Mouse (Mus musculus) kidney, embryonic 14.5 days (tissue): ENCODE measurements around the gene Zfp42. TPM values are rescaled to one million over a fixed set of nuclear protein-coding genes. Genes with fewer than 3 reads are reported as not detected.
"Not testable (repeated sequence)": the region's sequence is repeated elsewhere in the genome, so short reads cannot be mapped to it uniquely, and the experiment has no call there.

ENCODE experiments used
- ATAC-seq: fragments of 200-750 bp; cut with Nextera tagmentation; 2 replicates; pipeline ENCODE4 v1.8.0; 2017; ENCODE audit warnings: moderate number of reproducible peaks, mild to moderate bottlenecking, moderate TSS enrichment, moderate library complexity; ENCODE audit not compliant: low FRiP score, low TSS enrichment
- H3K27ac ChIP-seq: fragments of 300-500 bp; sonication (generic); 2 replicates; pipeline ENCODE4 v1.5.1; 2014; ENCODE audit warnings: low read depth, mild to moderate bottlenecking, low read length, moderate library complexity, mixed read lengths
- H3K27me3 ChIP-seq: fragments of 300-500 bp; sonication (generic); 2 replicates; pipeline ENCODE4 v1.6.1; 2014; ENCODE audit warnings: mild to moderate bottlenecking, low read length; ENCODE audit not compliant: control insufficient read depth, insufficient read depth
- H3K36me3 ChIP-seq: fragments of 300-500 bp; sonication (generic); 2 replicates; pipeline ENCODE4 v1.6.1; 2014; ENCODE audit warnings: low read length, mixed read lengths; ENCODE audit not compliant: control insufficient read depth, insufficient read depth
- H3K4me1 ChIP-seq: fragments of 300-500 bp; sonication (generic); 2 replicates; pipeline ENCODE4 v1.6.1; 2014; ENCODE audit warnings: low read length, mixed read lengths; ENCODE audit not compliant: control insufficient read depth, insufficient read depth
- H3K4me2 ChIP-seq: fragments of 300-500 bp; sonication (generic); replicated peaks from 2 replicates; pipeline ENCODE4 v1.6.1; 2014; ENCODE audit warnings: low read depth, mild to moderate bottlenecking, low read length
- H3K4me3 ChIP-seq: fragments of 300-500 bp; sonication (generic); 2 replicates; pipeline ENCODE4 v1.5.1; 2014; ENCODE audit warnings: mild to moderate bottlenecking, low read length
- H3K9ac ChIP-seq: fragments of 300-500 bp; sonication (generic); 2 replicates; pipeline ENCODE4 v1.6.1; 2014; ENCODE audit warnings: low read depth, mild to moderate bottlenecking, low read length, moderate library complexity
- H3K9me3 ChIP-seq: fragments of 300-500 bp; sonication (generic); 2 replicates; pipeline ENCODE4 v1.6.1; 2016; ENCODE audit warnings: low read length; ENCODE audit not compliant: control insufficient read depth
- WGBS: fragments of 180-500 bp; shearing (Covaris S2); extraction: QIAGEN DNeasy Blood & Tissue Kit; methylation state at CpG from one replicate; pipeline ENCODE4 v1.1.7; 2014; 5-methylcytosine and 5-hydroxymethylcytosine counted together
- polyA plus RNA-seq: library from polyadenylated mRNA; unstranded; fragments of >200 nt; fragmentation: Nextera tagmentation; extraction: Ambion mirVana; gene quantifications from 2 replicates; pipeline ENCODE4 v1.2.1, GENCODE M21; 2014

The Zfp42 gene
- polyA plus RNA-seq, result not detected in 2 replicates

- Histone ChIP-seq H3K4me2 (no peak within 1 kb of the TSS; the same call in 1 of the 2 replicates), H3K9me3 (0 out of 2 replicates have a peak, but pooled peaks cover 3% of the 10 kb centered on the region), H3K4me3 (no peak within 1 kb of the TSS), H3K27me3 (no peaks in the 10 kb centered on the region), H3K27ac (no peak within 1 kb of the TSS), H3K36me3 (no peaks in the 10 kb centered on the region), H3K9ac (no peak within 1 kb of the TSS), H3K4me1 (no peaks in the 10 kb centered on the region)
- WGBS, result 44% methylated on average over 14 of the region's 14 CpGs
- ATAC-seq, result no peak
Observed at GRCm38 (mm10) chr8:43306896-43307295, at the start of gene Zfp42. Gene Zfp42 (minus strand): TSS chr8:43306980.

DNA sequence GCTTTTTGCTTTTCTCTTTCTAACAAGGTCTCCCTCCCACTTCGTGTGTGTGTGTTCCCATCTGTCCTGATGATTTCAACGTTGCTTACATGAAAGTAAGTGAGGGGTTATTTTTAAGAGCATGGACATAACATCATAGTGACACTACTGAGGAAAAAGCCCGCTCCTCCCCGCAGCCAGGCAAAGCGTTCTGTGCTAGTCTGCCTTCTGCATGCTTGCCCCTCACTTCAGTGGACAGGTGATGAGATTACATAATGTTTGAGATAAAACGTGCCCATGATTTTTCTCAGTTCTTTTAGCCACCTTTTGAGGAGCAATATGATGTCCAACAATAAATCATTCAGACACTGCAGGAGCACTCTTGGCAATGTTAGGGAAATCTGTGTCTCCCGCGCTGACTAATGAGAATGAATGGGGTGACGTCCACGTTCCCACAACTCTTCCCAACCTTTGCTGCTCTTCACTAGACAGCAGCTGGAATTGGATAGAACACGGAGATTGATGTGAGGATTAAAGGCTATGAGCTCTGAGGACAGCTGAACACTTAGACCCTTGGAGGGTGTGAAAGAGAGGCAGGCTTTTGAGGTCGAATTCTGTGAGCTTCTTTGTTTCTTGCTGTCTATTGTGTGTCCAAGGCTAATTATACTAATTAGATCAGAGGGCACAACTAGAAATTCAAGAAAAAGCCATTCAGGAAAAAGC, 49.4 kb upstream of the Zfp42 start:
- no peaks in the 10 kb centered on the region for H3K9me3 ChIP-seq
- H3K27me3 ChIP-seq, result no peaks in the 10 kb centered on the region
- no peak for ATAC-seq
- H3K36me3 ChIP-seq, result no peaks in the 10 kb centered on the region
- H3K4me3 ChIP-seq, result no peak overlapping the region
- 67% methylated on average over 12 of the region's 12 CpGs for WGBS
- H3K9ac ChIP-seq, result no peak overlapping the region
- no peak overlapping the region for H3K27ac ChIP-seq
- H3K4me2 ChIP-seq, result no peak overlapping the region
- no peaks in the 10 kb centered on the region for H3K4me1 ChIP-seq

DNA sequence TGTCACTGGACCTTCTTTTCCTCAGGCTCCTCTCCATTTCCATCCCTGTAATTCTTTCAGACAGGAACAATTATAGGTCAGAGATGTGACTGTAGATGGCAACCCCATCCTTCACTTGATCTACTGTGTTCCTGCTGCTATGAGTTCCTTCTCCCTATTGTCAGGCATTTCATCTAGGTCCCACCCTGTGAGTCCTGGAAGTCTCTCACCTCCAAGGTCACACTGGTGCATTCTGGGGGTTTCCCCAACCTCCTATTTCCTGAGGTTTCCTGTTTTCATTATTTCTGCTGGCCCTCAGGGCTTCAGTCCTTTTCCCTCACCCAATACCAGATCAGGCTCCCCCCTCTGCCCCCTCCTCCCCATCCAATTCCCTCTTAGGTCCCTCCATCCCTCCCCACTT, 45.5 kb upstream of the Zfp42 start:
- not testable (repeated sequence) for H3K9ac ChIP-seq, H3K27me3 ChIP-seq, H3K27ac ChIP-seq, H3K4me1 ChIP-seq, H3K36me3 ChIP-seq, H3K9me3 ChIP-seq, H3K4me3 ChIP-seq, H3K4me2 ChIP-seq, ATAC-seq

DNA sequence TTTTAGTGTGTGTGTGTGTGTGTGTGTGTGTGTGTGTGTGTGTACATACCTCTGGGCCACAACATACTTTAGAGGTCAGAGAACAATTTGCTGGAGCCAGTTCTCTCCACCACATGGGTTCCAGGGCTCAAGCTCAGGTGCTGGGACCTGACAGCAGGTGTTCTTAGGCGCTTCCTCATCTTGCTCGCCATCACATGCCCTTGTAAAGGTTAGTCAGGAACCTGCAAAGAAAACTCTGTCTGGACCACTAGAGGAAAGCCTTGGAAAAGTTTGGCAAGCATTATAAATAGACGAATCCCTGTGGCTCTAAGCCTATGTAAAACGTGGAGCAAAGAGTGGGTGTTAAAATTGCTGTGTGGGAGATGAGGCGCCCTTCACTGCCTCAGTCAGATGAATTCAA, 31.8 kb upstream of the Zfp42 start:
- H3K4me3 ChIP-seq, result no peak overlapping the region
- no peak overlapping the region for H3K27ac ChIP-seq
- H3K4me1 ChIP-seq, result no peaks in the 10 kb centered on the region
- ATAC-seq, result no peak
- H3K36me3 ChIP-seq, result no peaks in the 10 kb centered on the region
- no peaks in the 10 kb centered on the region for H3K9me3 ChIP-seq
- H3K27me3 ChIP-seq, result no peaks in the 10 kb centered on the region
- H3K4me2 ChIP-seq, result no peak overlapping the region
- 80% methylated on average over 5 of the region's 5 CpGs for WGBS
- H3K9ac ChIP-seq, result no peak overlapping the region

- H3K36me3 ChIP-seq, result no peaks in the 10 kb centered on the region
- no peaks in the 10 kb centered on the region for H3K27me3 ChIP-seq
- H3K9ac ChIP-seq, result no peak overlapping the region
- no peak overlapping the region for H3K4me3 ChIP-seq
- no peaks in the 10 kb centered on the region for H3K4me1 ChIP-seq
- WGBS, result 66% methylated on average over 4 of the region's 4 CpGs
- peaks cover 3% of the 10 kb centered on the region; the same call in 1 of the 2 replicates for H3K9me3 ChIP-seq
- no peak overlapping the region for H3K4me2 ChIP-seq
- ATAC-seq, result no peak
- H3K27ac ChIP-seq, result no peak overlapping the region
Observed at GRCm38 (mm10) chr8:43333465-43333864, 26.7 kb upstream of the Zfp42 start.

- Histone ChIP-seq H3K36me3 (no peaks in the 10 kb centered on the region), H3K9ac (no peak overlapping the region), H3K4me1 (no peaks in the 10 kb centered on the region), H3K4me3 (no peak overlapping the region), H3K27ac (no peak overlapping the region), H3K27me3 (no peaks in the 10 kb centered on the region), H3K4me2 (no peak overlapping the region), H3K9me3 (peaks cover 4% of the 10 kb centered on the region; the same call in 1 of the 2 replicates)
- WGBS, result 96% methylated on average over 7 of the region's 7 CpGs
- no peak for ATAC-seq
Observed at GRCm38 (mm10) chr8:43331657-43332056, 24.9 kb upstream of the Zfp42 start.

DNA sequence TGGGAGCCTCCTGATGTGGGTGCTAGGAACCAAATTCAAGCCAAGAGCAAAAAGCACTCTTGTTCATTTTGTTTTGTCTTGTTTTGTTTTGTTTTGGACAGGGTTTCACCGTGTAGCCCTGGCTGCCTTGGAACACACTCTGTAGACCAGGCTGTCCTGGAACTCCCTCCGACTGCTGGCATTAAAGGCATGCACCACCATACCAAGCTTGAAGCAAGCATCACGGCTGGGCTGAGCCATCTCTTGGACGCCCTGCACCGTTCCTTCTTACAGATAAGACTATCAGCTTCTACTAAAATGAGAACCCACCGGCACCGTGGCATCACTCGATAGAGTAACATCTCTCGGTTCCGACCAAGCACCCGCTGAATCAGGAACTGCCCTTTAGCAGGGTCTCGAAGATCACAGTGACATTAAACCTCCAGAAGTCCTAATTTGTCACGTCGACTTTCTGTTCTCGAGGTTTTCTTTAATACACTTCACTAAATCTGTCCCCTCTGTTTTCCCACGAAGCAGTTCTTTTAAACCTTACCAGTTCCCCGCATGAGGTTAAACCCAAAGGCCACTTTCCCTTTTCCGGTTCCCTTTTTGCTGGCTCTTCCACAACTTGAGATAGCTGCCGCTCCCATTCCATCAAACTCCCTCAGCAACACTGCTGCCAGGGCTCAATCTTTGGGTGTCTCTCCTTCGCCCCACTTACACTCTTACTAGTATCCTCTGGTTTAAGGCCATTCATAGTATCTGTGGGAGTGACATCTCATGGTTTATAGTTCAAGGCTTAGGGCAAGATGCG, 23.3 kb upstream of the Zfp42 start:
- no peak overlapping the region for H3K9ac ChIP-seq
- no peak for ATAC-seq
- H3K4me3 ChIP-seq, result no peak overlapping the region
- H3K27me3 ChIP-seq, result no peaks in the 10 kb centered on the region
- no peaks in the 10 kb centered on the region for H3K4me1 ChIP-seq
- no peaks in the 10 kb centered on the region for H3K36me3 ChIP-seq
- H3K9me3 ChIP-seq, result peaks cover 4% of the 10 kb centered on the region; the same call in 1 of the 2 replicates
- no peak overlapping the region for H3K4me2 ChIP-seq
- no peak overlapping the region for H3K27ac ChIP-seq
- whole genome bisulfite sequencing, result 95% methylated on average over 21 of the region's 21 CpGs

GRCm38 (mm10) chr8:43328666-43329065, 21.9 kb upstream of the Zfp42 start:
- Histone ChIP-seq H3K4me3 (no peak overlapping the region), H3K27ac (no peak overlapping the region), H3K4me2 (no peak overlapping the region), H3K4me1 (no peaks in the 10 kb centered on the region), H3K9ac (no peak overlapping the region), H3K27me3 (no peaks in the 10 kb centered on the region), H3K36me3 (no peaks in the 10 kb centered on the region), H3K9me3 (peaks cover 4% of the 10 kb centered on the region; the same call in 1 of the 2 replicates)
- ATAC-seq, result no peak
- WGBS, result 79% methylated on average over 10 of the region's 10 CpGs

- no peaks in the 10 kb centered on the region for H3K9me3 ChIP-seq
- H3K9ac ChIP-seq, result no peak overlapping the region
- ATAC-seq, result no peak
- H3K4me1 ChIP-seq, result no peaks in the 10 kb centered on the region
- no peaks in the 10 kb centered on the region for H3K27me3 ChIP-seq
- H3K4me3 ChIP-seq, result no peak overlapping the region
- no peak overlapping the region for H3K4me2 ChIP-seq
- WGBS, result 84% methylated on average over 5 of the region's 5 CpGs
- no peak overlapping the region for H3K27ac ChIP-seq
- H3K36me3 ChIP-seq, result no peaks in the 10 kb centered on the region
Observed at GRCm38 (mm10) chr8:43320771-43321170, 14.0 kb upstream of the Zfp42 start.
